Mouse (Mus musculus): Measurements from ENCODE around the gene Hoxc6.

DNA sequence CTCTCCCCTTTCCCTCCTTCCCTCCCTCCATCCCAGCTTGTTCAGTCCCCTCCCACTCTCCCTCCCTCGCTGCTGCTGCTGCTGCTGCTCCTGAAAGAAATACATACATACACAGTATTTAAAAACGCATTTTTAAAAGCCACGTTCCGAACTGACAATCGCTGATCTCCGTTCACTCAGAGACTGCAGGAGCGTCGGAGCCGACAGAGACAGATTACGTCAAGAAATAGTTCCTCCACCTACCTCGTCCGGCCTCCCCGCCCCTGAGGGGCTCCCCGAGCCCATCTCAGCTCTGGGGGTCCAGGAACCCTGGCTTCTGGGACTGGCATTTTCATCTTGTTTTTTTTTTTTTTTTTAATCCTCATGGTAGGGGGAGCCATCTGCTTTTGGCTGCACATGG, 17.1 kb upstream of the Hoxc6 start:
- TF ChIP-seq ZNF384 (IDR thresholded peaks at IDR 0.05; ENCODE audit: low read depth, low read length) (no peak), POLR2A (IDR thresholded peaks at IDR 0.05; ENCODE audit: low read depth, low read length) (no peak), CTCF (conservative IDR thresholded peaks at IDR 0.05 in 1 of 2, IDR thresholded peaks at IDR 0.05 in 1 of 2; ENCODE audit: low read depth in 2 of 2, low read length in 2 of 2) (no peak), MAX (IDR thresholded peaks at IDR 0.05; ENCODE audit: low read length) (no peak)
